ENCODE assay signal across 12 mouse cellular contexts in genomic region chr13:52455329-52455728, GRCm38 (mm10).
DNase-seq lines count a peak whose midpoint lies in the region; ATAC-seq and TF ChIP-seq lines count a peak whose summit lies in the region.
"Had no signal": no experiment of that assay in that cellular context is flagged by ENCODE, and none has a peak within 500 bp of the region (broad histone marks: within the 10 kb centered on the region; RNA-seq: fewer than 3 reads in every experiment).

No protein-coding gene starts in this region.

- no peak overlapping the region for H3K4me2 ChIP-seq in liver, postnatal 0 days (ENCODE audit: low read depth, low read length)
- H3K4me2 ChIP-seq: kidney, embryonic 15.5 days; liver, embryonic 13.5 days had no signal

- TF ChIP-seq CTCF in liver, postnatal 0 days (IDR thresholded peaks at IDR 0.05; ENCODE audit: low read depth) = no peak

- TF ChIP-seq EP300 in liver, postnatal 0 days (IDR thresholded peaks at IDR 0.05; ENCODE audit: low read depth) = no peak

- ATAC-seq in cerebellum, adult (ENCODE audit: insufficient number of reproducible peaks, low FRiP score, low TSS enrichment) = peak; percentile 47
- ATAC-seq in liver, postnatal 0 days = no peak

- WGBS in liver, postnatal 0 days (ENCODE audit: insufficient replicate concordance) = 35% methylated on average over 9 of the region's 9 CpGs

- no peaks in the 10 kb centered on the region for H3K9me3 ChIP-seq in liver, postnatal 0 days (ENCODE audit: low read length)
- H3K9me3 ChIP-seq: kidney, embryonic 15.5 days; liver, embryonic 13.5 days had no signal

- H3K36me3 ChIP-seq in liver, postnatal 0 days (replicated peaks; ENCODE audit: insufficient read depth, low read length) = no peaks in the 10 kb centered on the region
- H3K36me3 ChIP-seq: kidney, embryonic 15.5 days; liver, embryonic 13.5 days had no signal

- no peaks in the 10 kb centered on the region for H3K4me1 ChIP-seq in liver, postnatal 0 days (ENCODE audit: insufficient read depth)
- H3K4me1 ChIP-seq: liver, embryonic 13.5 days had no signal

- H3K9ac ChIP-seq in liver, postnatal 0 days (replicated peaks) = no peak overlapping the region
- H3K9ac ChIP-seq: kidney, embryonic 15.5 days; liver, embryonic 13.5 days had no signal

- intact Hi-C loops in heart, postnatal 25 days (cut with DNase I) = no loop called here

- DNase-seq in cerebellum, postnatal 4 days (ENCODE audit: low spot score in 2 of 2) = no peak
- peak; percentile 65 for DNase-seq in urinary bladder, postnatal 14 days (ENCODE audit: low spot score)
- no peak for DNase-seq in urinary bladder, postnatal 10 days (ENCODE audit: low spot score)
- DNase-seq in heart, postnatal 25 days (ENCODE audit: low spot score) = peak; percentile 16
- no peak for DNase-seq in frontal cortex, postnatal 36 days (ENCODE audit: low spot score in 2 of 2)
- DNase-seq in Muller cell, postnatal 12 days (ENCODE audit: inconsistent ontology term) = no peak
- DNase-seq in liver, postnatal 0 days = no peak
- DNase-seq: embryo, embryonic 11 days; liver, embryonic 13.5 days; right cerebral cortex, postnatal 14 days had no signal

- no peak overlapping the region for H3K27ac ChIP-seq in liver, postnatal 0 days (ENCODE audit: low read depth)
- H3K27ac ChIP-seq: kidney, embryonic 15.5 days; liver, embryonic 13.5 days had no signal

- no peak overlapping the region for H3K4me3 ChIP-seq in liver, postnatal 0 days (ENCODE audit: low read depth, low read length)
- H3K4me3 ChIP-seq: kidney, embryonic 15.5 days; liver, embryonic 13.5 days had no signal

- H3K27me3 ChIP-seq in liver, postnatal 0 days (ENCODE audit: insufficient read depth, low read length) = no peaks in the 10 kb centered on the region
- H3K27me3 ChIP-seq: kidney, embryonic 15.5 days; liver, embryonic 13.5 days had no signal

Comparison
In these comparisons a context has a peak if more than half of its experiments do, and no peak if none do; other contexts are left out.
1. DNase-seq: peak in urinary bladder, postnatal 14 days (single experiment) and heart, postnatal 25 days (single experiment); none in cerebellum, postnatal 4 days (0 of 2), urinary bladder, postnatal 10 days (single experiment), frontal cortex, postnatal 36 days (0 of 2), Muller cell, postnatal 12 days (single experiment) and liver, postnatal 0 days (single experiment).